Mouse (Mus musculus) CD8-positive naive resting alpha-beta T cell, adult 2 months (primary cell): ENCODE data around the gene Aagab.

Experiments used
- DNase-seq, 2 experiments: peaks; one replicate each; pipeline ENCODE4 v3.0.0; 2022; ENCODE audit warnings: low read depth in 2 of 2, low spot score in 2 of 2

Gene Aagab

DNA sequence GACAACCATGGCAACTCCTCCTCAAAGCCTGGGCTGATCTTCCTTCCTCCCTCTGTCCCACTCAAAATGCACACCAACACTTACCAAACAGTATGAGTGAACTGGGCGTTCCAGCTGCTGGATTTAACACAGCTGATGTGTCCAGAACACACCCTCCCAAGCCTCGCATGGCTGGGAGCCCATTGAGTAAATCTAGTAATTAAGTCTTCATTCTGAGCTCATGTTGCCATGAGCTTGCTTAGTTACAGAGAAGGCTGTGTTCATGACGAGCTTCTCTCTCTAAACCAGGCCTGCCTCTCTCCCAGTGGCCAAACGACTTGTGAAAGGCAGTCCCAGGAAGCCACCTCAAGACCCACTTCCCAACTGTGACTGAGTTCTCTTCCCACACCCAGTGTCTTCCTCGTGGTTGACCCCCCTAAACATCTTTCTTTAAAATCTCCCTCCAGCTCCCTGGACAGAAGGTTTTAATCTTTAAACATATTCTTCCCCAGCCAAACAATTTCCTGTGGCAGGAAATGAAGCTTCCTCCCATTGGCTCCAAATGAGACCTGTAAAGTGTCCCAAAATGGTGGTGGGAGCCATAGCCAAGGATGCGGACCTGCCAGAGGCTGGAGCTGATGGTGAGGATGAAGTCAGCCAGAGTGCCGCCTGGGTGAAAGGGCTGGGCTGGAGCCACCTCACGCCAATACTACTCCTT is 70.5 kb downstream of the Aagab start:
- no peak for DNase-seq

DNA sequence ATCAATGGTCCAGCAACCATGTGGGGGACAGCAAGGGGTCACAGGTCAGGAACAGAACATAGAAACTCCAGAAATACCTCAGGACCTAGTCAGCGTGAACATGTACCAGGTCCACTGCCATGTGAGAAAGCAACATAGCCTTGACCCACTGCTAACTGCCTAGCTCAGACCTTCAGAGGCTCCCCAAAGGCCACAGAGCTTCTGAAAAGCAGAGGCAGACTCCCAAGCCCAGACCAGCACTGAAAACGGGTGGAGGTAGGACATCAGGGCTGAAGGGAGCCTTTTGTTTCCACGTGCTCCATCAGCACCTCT is 71.0 kb downstream of the Aagab start:
- no peak for DNase-seq

DNA sequence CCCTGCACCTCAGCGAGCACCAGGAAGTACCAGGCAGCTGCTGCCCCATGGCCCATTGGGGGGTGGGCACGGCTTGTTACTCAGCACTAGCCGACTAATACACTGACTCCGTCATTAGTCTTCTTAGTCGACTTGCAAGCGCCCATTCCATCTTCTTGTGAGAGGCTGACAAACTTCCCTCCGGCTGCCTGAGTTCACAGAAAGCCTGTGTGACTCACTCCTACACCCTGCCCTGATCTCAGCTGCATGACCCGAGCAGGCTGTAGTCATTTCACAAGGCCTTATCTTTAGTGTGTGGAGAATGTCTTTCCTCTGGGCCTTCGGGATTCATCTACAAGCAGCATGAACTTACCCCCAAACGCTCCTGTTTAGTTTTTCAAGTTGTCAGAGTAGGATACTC is 72.2 kb downstream of the Aagab start:
- no peak for DNase-seq

DNA sequence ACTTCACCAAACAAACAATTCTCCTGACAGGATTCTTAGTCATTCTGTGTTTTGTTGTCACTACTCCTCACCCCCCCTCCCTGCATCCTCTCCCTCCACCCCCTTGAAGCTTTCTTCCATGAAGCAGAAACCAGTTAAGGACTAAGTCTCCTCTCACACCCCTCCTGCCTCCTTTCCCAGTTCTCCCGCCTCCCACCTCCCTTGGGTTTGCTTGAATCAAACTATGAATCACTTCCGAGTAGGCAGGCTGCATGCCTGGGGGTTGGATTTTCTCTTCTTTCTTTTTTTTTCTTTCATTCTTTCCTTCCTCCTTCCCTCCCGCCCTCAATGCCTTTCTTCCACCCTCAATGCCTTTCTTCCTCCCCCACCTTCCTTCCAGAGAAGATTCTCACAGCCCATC is 75.2 kb downstream of the Aagab start:
- DNase-seq, result no peak

DNA sequence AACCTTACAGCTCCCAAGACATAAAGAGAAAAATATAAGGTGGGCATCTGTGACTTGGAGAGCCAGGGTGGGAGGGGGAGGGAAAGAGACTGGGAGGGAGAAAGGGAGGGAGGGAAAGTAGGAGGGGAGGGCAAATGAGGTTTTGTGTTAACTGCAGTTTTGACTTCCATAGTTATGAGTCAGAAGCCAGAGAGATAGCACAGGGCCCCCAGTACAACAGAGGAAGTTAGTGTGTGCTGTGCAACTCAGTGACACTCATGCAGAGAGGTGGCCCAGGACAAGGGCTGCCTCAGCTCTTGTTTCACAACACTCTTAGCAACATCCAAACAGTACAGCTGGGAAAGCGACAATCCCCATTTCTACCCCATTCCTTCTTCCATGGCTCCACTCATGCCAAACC is 75.6 kb downstream of the Aagab start:
- DNase-seq, result no peak

DNA sequence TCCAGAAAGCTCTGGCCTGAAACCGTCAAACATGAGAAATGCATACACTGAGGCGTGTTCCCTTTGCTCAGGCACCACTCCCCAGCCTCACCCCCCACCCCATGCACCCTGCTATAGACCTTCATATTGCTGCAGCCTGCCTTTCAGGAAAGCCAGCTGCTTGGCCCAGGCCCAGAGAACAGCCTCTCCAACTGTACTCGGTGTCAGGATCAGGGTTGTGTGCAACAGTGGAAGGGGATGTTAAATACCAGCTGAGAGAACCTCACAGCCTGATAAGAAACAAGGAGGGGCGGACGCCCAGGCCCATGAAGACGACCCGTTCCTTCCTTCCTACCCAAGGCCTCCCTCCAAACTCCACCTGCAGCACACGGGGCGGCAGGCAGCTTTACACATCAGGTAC is 79.8 kb downstream of the Aagab start:
- no peak for DNase-seq

DNA sequence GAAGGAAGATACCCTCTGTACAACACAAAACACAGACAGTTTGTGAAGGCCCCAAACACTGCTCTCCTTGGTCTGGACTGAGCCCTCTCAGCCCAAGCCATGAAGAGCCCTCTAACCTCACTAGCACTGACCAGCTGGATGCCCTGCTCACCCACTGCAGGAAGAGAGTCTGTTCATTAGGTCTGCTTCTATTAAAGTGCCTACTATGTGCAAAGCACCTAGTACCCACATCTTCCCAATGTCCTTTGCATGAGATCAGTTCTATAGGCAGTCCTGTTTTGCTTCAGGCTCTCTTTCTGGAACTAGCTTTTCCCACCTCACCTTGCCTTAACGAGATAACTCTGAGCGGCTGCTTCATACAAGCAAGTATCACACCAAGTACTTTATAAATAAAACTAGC is 80.5 kb downstream of the Aagab start:
- no peak for DNase-seq

DNA sequence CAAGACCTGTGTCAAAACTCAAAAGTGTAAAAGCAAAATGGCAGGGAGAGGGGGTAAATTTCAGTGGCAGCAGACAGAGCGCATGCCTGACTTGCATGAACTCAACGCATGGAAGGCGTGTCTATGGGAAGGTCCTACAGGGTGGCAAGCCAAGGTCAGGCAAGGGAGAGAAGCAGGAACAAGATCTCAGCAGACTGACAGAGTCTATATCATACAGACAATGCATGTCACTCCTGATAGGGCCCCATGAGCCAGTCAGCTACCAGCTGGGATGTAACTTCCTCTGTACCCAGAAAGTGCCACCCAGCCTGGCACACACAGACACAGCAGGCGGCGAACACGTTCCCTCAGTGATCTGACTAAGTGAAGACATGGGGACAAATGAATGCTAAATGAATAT is 81.8 kb downstream of the Aagab start:
- no peak for DNase-seq

DNA sequence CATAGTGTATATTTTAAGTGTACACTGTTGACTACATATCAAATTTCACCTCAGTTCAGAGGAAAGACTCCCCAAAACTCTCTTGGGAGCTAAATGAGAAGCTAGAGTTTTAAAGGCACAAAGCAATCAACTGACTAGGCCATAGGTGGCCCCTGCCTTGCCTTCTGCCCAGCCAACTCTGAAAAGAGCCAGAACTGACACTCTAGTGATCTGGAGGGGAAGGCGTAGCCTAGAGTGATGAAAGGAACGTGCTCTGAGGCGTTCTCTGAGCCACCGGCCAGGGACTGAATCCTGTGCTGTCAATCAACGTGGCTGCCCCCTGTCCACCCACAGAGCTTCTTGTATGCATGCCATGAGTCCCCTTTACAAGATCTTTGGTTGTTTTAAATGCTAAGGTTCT is 82.9 kb downstream of the Aagab start:
- DNase-seq, result no peak

DNA sequence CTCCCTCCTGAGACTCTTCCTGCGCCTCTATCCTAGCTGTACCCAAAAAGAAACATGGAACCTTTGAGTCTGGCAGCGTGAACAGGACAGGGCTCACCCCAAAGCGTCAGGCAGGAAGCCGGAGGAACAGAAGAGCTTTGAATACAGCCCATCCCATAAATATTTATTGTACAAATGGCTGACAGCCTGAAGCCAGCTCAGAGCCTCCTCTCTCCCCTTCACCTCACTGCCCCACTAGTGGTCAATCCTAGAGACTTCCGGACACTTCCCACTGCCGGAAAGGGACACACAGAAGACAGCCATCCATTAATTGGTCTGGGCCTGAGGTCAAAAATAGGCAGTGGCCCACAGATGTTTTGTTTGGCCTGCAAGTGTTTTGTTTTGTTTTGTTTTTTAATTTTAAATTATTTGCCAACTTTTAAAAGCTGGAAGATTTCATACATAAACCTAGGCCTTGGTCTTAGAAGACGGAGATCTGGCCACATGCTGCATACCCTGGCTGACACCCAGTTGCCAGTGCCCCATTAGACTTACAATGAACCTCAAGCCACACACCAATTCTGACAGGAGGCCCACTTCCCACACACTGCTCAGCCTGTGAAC is 85.1 kb downstream of the Aagab start:
- DNase-seq, result no peak

DNA sequence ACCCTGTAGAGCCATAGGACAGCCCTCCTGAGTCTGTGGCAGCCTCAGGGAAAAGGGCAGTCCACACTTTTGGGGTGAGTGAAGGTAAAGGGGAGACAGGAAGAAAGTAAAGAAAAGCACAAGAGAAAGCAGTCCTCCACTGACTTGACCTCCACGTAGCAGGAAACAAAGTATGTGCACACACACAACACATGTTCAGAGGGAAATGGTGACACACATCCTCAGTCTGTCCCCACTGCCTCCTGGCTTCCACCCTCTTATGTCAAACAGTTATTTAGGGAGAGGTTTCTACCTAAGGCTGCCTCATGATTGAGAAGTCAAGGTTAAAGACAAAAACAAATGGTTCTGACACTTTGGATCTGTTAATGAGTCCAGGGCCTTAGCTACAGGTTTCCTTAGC is 88.1 kb downstream of the Aagab start:
- DNase-seq, result no peak

DNA sequence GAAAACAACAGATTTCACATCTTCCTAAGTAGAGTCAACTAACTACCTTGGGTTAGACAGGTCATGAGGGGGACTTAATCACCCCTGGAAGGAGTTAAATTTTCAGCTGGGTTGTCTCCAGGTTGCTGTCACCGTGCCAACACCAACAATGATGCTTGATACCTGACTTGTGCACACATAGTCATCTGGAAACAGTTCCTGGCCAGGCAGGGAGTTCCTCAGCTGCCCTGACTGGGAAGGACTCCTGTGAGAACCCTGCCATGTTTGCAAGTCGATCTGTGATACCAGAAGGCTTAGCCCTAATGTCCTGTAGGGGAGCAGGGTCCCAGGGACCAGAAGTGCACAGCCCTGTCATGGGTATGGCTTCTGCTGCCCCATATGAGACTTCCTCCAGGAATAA is 89.5 kb downstream of the Aagab start:
- no peak for DNase-seq
